Mouse (Mus musculus): ENCODE results near the gene Flt1.

Gene Flt1

DNA sequence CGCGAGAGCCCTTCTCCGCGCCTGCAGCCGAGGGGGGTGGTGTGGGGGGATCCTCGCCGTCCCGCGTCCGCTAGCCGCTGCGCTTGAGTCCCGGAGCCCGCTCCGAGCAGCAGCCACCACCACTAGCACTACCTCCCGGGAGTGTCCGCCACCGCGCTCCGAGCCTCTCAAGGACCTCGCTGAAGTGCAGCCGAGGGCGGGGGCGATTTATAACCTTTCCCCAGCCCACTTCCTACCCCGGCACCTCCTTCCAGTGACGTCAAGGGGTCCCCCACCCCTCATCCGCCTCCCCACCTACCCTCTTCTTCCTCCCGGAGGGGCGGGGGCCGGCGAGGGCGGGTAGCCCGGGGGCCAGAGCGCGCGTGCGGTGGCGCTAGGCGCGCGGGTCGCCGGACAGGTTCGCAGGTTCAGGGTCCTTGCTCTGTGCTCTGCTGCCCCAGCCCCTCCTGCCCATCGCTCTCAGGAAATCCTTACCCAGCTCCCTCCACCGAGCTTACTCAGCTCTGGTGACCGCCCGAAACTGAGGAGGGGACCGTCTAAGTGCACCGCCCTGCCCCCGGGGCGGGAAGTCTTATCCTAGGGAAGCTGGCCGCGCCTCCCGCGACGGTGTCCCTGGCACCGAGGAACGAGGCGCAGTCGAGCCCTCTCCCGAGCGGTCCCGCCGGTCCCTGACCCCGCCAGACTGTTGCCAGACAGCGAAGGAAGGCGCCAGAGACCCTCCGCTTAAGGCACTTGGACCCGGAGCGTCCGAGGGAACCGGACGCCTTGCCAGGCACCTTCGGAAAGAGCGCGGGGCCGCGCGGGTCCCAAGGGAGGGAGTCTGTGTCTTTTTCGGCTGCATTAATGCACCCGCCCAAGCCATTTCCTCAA, at the start of gene Flt1:
Gene Flt1 (minus strand): TSS at position 181 of the 870 bp plus-strand sequence.
- no peak for ATAC-seq (ENCODE audit: insufficient number of reproducible peaks, low FRiP score, low TSS enrichment)

DNA sequence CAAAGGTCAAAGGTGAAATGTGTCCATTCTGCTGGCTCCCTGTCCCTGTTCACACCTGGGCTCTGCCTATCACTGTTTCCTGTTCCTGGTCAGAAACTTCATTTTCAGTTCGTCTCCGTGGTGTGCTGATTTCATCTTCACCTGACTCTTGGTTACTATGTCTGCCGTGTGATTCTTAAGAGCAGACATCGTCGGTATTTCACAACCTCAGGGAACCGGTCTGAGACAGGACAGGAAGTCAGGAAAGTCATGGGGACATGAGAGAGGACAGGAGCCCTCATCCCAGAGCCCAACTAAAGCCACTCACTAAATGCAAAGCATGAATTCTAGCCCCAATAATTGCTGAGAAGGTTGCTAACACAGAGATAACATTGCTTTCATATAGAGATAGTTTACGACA, 49.4 kb upstream of the Flt1 start:
- no peak for ATAC-seq (ENCODE audit: insufficient number of reproducible peaks, low FRiP score, low TSS enrichment)

DNA sequence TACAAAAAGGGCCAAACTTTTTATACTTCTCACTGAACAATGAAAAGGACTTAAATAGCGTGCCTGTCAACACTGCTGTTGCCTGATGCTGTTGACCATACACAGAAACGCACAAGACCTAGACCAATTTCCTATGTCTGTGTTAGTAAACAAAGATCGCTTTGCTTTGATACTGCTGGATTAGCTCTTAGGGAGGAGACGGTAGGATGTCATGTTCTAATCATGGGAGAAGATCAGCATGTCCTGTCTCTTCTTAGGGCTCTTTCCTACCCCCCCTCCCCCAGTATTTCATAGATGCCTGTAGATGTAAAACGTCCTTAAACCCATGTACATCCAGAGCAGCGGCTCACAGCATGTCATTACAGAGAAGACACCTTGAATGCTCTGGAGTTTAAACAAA, 44.1 kb upstream of the Flt1 start:
- ATAC-seq (ENCODE audit: insufficient number of reproducible peaks, low FRiP score, low TSS enrichment) = no peak

DNA sequence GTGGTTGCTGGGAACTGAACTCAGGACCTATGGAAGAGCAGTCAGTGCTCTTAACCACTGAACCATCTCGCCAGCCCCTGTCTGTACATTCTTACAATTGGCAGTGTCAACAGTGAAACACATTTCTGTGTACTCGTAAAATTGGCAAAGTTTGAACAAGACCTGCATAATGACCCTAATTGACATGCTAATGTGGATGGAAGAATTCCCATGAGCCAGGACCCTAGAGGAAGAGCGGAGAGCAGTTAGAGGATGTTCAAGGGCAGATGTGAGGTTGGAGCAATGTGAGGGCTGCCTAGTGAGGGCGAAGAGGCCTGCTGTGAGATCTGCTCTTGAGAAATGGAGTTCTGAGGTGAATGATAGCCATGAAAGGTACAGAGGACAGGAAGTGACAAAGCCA, 38.2 kb upstream of the Flt1 start:
- ATAC-seq (ENCODE audit: insufficient number of reproducible peaks, low FRiP score, low TSS enrichment) = no peak

DNA sequence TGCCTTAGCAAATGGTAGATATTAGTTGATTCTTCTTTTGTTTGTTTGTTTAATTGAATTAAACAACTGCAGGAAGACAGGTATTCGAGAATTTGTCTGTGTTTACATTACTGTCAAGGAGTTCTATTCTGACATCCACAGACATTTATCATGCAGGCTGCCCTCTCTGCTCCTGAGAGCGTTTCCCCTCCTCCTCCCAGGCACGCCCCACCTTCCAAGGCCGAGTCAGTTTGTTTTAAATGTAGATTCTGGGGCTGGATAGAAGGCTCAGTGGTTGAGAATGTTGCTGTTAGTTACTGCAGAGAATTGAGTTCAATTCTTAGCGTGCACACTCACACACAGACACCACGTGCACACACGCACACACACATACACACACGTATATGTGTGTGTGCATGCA, 36.2 kb upstream of the Flt1 start:
- no peak for ATAC-seq (ENCODE audit: insufficient number of reproducible peaks, low FRiP score, low TSS enrichment)

DNA sequence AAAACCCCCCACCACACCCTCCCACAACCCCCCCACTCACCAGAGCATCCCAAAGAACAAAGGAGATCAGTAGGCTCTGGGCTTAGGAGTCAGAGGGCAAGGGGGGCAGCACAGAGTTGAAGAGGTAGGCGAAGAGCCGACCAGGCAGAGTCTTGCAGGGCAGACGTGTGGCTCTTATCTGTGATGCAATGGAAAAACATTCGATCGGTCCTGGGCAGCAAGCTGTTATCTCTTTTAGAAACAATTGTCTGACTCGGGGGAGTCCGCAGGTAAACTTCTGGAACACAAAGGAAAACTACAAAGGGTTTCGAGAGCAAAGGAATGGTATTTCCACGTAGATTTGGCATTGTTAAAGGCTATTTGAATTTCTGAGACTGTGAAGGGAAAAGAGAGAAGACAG, 35.5 kb upstream of the Flt1 start:
- no peak for ATAC-seq (ENCODE audit: insufficient number of reproducible peaks, low FRiP score, low TSS enrichment)

DNA sequence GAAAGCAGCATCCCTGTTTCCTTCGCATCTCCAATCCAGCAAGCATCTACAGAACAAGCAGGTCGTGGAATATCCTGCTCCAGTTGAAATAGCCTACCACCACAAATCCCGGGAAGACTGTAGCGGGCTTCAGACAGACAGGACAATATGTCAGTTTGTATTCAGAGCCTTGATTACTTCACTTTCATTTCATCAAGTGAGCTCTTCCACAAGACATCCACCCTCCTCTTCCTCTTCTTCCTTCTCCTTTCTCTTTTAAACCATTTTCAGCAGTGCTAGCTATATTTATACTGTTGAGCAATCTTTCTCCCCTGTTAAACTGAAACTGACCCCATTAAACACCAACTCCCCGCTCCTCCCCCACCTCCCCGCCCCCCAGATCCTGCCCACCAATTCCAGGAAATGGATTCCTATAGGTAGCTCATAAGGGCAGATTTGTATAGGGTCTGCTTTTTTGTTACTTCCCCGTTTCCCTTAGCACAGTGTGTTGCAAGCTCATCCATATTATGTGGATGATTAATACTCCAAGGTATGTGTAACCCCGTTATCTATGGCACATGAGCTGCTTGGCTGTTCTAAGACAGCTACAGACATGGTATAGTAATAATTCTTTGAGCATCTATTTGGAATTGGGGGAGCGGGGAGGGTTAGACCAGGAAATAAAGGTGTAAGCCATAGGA, 33.0 kb upstream of the Flt1 start:
- ATAC-seq (ENCODE audit: insufficient number of reproducible peaks, low FRiP score, low TSS enrichment) = no peak

DNA sequence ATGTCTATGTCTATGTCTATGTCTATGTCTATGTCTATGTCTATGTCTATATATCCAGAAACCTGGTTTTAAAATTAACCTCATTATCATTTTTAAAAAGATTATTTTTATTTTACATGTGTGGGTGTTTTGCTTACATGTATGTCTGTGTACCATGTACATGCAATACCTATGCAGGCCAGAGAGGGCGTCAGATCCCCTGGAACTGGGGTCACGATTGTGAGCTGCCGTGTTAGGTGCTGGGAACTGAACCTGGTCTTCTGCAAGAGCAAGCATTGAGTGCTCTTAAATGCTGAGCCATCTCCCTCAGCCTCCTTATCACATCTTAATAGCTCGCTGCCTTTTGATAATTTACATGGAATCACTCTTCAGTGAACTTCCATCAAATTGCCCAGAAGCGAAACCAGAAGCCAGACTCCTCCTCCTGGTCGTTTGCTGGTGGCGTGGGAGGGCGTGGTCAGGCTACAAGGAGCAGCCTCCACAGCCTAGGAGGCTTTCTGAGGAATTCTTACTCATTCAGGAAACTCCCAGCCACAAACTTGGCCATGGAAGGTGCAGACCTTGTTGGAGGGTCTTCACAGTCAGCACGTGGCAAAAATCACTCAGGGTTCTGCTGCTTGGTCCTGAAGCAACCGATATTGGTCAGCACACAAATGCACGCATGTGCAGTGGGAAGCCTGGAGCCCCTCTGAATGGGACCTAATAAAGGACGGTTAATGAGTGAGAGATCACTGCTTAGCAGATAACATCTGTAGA, 32.2 kb upstream of the Flt1 start:
- no peak for ATAC-seq (ENCODE audit: insufficient number of reproducible peaks, low FRiP score, low TSS enrichment)

DNA sequence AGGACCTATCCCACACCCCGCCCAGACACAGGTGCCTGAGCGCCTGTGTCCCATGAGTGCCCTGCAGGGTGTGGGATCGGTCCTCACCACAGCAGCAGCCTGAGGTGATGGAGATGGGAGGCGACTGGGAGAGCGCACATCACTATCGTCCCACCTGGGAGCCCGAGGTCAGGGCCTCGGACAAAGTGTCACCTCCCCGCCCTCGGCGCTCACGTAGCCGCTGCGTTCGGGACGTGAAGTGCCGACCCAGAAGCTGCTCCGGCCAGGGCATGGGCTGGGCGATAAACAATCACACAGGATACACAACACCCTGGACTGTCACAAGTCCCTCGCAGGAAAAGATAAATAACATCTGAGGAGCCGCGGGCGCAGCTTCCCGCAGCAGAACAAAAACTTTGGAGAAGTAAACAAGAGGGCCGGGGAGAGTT, 27.1 kb upstream of the Flt1 start:
- no peak for ATAC-seq (ENCODE audit: insufficient number of reproducible peaks, low FRiP score, low TSS enrichment)

DNA sequence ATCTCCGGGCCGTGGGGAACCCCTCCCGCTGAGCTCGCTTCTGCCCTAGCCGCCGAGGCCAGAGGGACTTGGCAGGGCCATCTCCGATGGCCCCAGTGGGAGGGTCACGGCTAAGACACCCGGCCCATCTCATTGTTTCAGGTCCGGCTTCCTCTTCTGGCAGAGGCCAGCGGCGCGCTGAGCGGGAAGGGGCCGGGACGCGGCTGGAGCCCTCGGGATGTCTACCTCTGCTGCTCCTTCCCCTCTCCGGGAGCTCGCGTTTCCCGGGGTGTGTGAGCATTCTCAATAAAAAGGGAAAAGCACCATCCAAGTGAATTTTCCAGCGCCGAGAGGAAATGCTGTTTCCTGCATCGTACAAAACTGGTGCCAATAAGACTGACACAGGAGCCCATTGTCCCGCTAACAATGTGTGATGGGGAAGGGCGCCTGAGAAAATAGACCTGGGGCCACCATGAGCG, 25.9 kb upstream of the Flt1 start:
- ATAC-seq (ENCODE audit: insufficient number of reproducible peaks, low FRiP score, low TSS enrichment) = no peak

DNA sequence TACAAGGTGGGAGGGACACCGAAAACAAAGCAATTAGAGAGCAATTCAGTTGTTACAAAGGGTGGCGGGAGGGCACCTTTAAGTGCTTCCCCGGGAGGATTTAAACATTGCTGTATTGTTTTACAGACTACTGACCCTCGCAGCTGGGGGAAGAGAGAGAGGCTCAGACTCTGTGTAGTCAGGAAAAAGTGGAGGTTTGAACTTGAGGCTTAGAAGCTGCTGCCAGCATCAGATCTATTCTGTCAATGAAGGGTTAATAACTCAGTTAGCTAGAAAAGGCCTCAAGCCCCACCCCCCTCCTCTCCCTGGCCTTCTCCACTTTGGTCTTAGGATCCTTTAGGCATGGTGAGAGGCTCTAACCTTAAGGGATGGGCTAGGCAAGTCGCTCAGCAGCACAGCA, 24.2 kb upstream of the Flt1 start:
- ATAC-seq (ENCODE audit: insufficient number of reproducible peaks, low FRiP score, low TSS enrichment) = no peak

DNA sequence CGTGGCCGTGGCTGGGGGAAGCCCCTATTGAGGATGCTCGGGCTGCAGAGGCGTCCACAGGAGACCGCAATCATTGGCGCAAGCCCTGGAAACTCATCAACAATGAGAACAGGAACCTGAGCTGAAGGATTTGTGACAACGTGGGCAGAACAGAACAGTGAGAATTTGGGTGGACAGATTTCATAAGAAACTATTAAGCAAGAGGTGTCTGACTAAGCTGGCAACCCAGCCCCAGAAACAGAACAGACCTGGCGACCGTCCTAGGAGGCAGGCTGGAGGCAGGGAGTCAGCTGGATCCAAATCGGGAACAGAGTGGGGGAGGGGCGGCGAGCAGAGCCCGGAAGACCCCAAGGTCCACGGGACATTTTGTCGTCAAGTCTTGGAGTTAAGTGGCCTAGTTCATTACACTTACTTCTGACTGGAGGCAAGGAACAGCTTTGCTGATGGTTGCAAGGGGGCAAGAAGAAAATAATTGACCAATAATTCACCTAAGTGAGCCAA, 22.3 kb upstream of the Flt1 start:
- ATAC-seq (ENCODE audit: insufficient number of reproducible peaks, low FRiP score, low TSS enrichment) = no peak

DNA sequence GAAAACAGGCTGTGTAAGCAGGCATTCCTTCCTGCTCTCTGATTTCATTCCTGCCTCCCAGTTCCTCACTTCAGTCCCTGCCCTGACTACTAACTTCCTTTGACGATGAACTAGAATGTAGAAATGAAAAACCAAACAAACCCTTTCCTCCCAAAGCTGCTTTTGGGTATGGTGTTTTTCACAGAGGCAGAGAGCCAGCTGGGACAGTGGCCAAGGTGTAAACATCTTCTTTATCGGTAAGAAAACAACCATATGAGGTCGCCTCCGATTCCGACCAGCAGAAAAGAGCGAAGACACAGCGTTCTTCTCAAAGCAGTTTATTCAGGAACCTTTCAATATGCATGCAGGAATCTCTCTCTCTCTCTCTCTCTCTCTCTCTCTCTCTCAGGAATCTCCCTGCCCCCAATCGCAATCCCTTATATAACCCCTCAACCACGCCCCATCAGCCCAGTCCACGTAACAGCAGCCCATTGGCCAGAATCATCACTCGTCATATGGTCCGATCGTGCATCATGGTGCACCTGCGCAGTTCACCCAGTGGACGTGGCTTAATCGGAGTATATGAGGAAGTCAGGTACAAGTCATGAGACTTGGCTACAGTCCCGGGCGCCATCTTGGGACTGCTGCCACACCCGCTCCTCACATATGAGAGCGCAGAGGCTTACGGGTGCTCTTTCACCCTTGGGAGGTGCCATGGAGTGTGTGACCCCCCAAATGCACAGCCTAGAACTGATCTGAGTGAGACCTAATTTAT, 19.3 kb upstream of the Flt1 start:
- no peak for ATAC-seq (ENCODE audit: insufficient number of reproducible peaks, low FRiP score, low TSS enrichment)

DNA sequence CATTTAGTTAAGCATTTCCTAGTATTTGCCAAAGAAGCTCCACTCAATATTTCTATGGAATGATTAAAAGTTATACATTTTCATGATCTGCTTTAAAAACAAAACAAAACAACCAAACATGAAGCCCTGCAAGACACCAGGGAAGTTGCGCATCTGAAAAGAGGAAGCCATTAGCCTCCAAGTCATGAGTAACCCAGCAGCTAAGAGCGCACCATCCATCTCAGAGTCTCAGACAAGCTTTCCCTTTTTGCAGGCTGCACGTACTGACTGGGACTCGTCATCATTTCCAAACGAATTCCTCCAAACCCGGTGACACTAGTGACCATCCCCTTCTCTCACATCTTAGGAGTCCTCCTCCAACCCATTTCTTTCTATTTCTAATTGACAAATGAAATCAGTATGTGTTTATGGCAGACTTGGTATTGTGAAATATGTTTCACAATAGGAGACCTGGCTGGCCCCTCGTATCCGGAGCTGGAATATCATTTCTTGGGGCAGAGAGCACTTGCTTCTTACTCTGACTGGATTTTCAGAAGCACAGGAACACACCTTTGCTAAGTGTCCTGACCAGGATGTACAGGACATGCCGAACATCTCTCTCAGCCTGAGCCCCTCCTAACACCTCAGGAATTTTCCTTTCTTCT, 16.8 kb upstream of the Flt1 start:
- no peak for ATAC-seq (ENCODE audit: insufficient number of reproducible peaks, low FRiP score, low TSS enrichment)

DNA sequence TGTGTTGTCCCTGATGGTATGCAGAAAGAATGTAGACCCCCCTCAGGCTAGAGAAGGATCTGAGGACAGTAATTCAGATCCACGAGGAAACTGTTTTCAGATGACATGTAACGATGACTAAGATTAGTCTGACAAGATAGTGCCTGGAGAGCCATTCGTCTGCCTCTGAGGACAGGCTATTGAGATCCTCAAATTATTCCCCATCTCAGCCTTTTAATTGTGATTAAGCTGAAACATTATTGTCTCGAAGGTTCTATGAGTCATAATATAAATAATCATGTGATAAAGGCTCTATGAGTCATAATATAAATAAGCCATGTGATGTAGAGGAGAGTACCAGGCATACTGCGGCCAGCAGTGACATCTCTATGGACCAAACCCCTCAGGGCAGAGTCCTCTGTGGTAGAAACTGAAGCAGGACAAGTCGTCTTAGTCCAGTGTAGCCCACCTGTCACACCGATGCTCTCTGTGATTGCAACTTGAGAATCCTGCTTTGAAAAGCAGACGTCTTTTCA, 11.0 kb upstream of the Flt1 start:
- no peak for ATAC-seq (ENCODE audit: insufficient number of reproducible peaks, low FRiP score, low TSS enrichment)

DNA sequence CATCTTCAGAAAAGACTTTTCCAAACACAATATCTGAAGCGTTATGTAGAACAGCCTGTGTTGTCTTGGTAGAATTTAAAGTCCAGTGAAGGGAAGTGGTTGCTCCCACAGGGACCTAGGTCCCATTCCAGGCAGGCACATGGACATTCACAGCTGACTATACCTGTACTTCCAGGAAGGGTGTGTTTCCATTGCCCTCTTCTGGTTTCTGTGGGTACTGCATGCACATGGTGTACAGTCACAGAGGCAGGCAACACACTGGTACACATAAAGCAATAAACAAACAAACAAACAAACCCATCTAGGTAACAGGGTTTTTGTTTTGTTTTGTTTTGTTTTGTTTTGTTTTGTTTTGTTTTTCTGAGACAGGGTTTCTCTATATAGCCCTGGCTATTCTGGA, 7.9 kb upstream of the Flt1 start:
- no peak for ATAC-seq (ENCODE audit: insufficient number of reproducible peaks, low FRiP score, low TSS enrichment)

DNA sequence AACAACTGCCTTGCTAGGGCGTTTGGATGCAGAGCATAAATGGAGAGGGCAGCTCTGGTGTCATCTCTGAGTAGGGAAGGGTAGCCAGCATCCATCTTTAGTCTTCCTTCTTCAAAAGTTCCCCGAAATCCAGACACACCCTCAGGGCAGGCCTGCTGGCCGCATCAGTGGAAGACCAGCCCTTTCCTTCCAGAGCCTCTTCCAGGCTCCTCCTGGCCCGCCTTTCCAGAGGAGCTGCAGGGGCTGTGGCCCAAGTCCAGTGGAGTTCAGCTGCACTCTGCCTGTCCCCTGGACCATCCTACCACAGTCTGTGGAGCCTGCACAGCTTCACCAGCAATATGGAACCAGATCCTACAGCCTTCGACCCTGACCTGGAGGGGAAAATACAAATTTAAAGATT, 7.1 kb upstream of the Flt1 start:
- ATAC-seq (ENCODE audit: insufficient number of reproducible peaks, low FRiP score, low TSS enrichment) = no peak

DNA sequence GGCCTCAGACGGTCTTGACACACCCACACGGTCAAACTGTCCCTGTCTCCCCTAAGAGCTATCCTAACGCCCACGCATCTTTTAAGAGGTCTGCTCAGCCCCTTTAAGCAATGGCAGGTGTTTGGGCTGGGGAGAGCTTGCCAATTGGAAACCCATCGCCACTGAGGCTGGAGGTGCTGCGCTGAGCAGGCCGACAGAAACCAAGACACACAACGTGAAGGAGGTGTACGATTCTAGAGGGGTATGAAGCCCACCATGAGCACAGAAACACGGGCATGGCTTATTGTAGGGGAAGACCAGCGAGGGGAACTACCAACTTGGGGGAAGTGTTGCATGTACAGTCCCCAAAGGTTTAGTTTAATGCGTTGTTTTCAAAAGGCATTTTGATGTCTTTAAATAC, 1.7 kb upstream of the Flt1 start:
- no peak for ATAC-seq (ENCODE audit: insufficient number of reproducible peaks, low FRiP score, low TSS enrichment)

DNA sequence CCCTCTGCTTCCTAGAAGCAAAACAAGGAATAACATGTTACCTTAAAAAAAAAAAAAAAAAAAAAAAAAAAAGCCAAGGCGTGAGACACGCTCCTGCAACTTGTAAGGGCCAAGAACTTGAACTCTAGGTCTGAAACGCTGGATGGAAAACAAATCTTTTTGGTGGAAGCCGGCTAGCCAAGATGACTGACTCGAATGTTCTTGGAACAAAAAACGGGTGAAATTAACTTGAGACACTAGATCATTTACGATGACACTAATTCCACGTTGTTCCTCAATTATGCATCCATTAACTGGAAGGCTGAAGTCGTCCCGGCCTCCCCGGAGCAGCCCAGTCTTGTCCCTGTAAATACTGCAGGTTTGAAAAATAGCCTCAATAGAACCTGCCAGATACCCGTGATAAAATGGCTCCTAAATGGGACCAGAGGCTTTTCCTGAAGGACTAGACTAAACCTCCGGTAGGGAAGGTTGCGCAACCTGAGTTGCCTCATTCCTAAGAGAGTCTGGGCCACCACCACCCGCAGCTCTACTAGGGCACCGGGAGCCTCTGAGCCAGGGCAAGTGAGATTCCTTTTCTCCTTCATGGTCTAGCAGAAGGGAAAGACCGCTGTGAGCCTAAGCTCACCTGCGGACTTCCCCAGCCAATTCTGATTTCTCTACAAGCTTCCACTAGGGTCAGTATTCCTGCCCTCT, 1.0 kb upstream of the Flt1 start:
- no peak for ATAC-seq (ENCODE audit: insufficient number of reproducible peaks, low FRiP score, low TSS enrichment)
